Mouse (Mus musculus): ENCODE data around the gene Klhl12. TPM values are rescaled to one million over a fixed set of nuclear protein-coding genes. Genes with fewer than 3 reads are reported as not detected.

The Klhl12 gene
- polyA plus RNA-seq, 1 experiment from 2014 or later, result 7.2 TPM

DNA sequence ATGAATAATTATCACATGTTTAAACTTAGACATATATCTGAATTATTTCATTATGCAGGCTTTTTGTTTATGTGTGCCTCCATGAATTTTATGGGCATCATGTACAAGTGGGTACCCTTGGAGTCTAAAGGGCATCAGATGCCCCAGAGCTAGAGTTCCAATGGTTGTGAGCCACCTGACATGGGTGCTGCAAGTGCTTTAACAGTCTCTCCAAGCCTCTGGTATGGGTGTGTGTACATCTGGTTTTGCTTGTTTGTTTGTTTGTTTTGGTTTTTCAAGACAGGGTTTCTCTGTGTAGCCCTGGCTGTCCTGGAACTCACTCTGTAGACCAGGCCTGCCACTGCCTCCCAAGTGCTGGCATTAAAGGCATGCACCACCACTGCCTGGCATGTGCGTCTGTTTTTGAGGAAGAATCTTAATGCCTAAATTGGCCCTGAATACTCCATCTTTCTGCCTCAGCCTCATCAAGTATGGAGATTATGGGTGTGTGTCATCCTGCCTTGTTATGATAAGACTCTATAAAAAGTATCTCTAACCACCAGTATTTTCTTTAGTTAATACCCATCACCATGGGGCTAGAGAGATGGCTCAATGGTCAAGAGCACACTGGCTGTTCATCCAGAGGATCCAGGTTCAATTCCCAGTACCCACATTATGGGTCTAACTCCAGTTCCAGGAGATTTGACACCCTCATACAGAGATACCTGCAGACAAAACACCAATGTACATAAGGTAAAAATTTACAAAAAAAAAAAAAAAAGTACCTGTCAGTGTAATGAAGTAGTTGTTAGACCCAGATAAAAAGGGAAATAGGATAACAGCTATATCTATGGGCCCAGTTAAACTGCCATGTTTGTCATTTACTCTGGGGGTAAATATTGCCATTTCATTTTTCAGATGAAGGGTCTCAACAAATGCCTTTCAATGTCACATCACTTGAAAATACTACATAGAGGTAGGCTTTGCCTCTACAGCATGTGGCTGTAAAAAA, 5.3 kb downstream of the Klhl12 start:
- 100% methylated on average over 1 of the region's 1 CpGs for WGBS
- Histone ChIP-seq H3K4me1 (replicated peaks; ENCODE audit: control insufficient read depth, insufficient read depth, low read length) (no peaks in the 10 kb centered on the region), H3K27ac (ENCODE audit: low read depth, low read length) (no peak overlapping the region), H3K27me3 (replicated peaks; ENCODE audit: control insufficient read depth, insufficient read depth, low read length) (no peaks in the 10 kb centered on the region), H3K9ac (ENCODE audit: low read depth, low read length) (no peak overlapping the region), H3K36me3 (ENCODE audit: control insufficient read depth, insufficient read depth) (peaks cover 22% of the 10 kb centered on the region), H3K4me3 (ENCODE audit: low read depth, low read length) (no peak overlapping the region), H3K9me3 (ENCODE audit: control insufficient read depth) (no peaks in the 10 kb centered on the region), H3K4me2 (replicated peaks; ENCODE audit: low read depth) (no peak overlapping the region)
- ATAC-seq, result no peak
- TF ChIP-seq CTCF (IDR thresholded peaks at IDR 0.05; ENCODE audit: low read depth), result no peak

DNA sequence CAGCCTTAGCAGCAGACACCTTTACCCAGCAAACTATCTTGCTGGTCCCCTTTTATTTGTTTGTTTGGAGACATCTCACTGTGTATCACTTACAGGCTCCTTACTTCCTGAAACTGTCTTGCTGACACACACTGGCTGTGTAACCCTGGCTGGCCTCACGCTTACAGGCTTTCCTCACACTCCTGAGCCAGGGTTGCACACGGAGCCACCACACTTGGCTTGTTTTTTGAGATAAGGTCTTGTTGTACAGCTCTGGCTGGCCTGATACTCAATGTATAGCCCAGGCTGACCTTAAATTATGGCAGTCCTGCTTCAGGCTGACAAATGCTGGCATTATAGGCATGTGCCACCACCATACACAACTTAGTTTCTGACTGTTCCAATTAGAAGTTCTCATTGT, 29.3 kb downstream of the Klhl12 start:
- 90% methylated on average over 2 of the region's 2 CpGs for WGBS
- Histone ChIP-seq H3K9me3 (ENCODE audit: control insufficient read depth) (no peaks in the 10 kb centered on the region), H3K9ac (ENCODE audit: low read depth, low read length) (no peak overlapping the region), H3K36me3 (ENCODE audit: control insufficient read depth, insufficient read depth) (peaks cover 40% of the 10 kb centered on the region), H3K4me3 (ENCODE audit: low read depth, low read length) (no peak overlapping the region), H3K4me2 (replicated peaks; ENCODE audit: low read depth) (no peak overlapping the region), H3K4me1 (replicated peaks; ENCODE audit: control insufficient read depth, insufficient read depth, low read length) (no peaks in the 10 kb centered on the region), H3K27me3 (replicated peaks; ENCODE audit: control insufficient read depth, insufficient read depth, low read length) (no peaks in the 10 kb centered on the region), H3K27ac (ENCODE audit: low read depth, low read length) (no peak overlapping the region)
- no peak for ATAC-seq
- no peak for TF ChIP-seq CTCF (IDR thresholded peaks at IDR 0.05; ENCODE audit: low read depth)

DNA sequence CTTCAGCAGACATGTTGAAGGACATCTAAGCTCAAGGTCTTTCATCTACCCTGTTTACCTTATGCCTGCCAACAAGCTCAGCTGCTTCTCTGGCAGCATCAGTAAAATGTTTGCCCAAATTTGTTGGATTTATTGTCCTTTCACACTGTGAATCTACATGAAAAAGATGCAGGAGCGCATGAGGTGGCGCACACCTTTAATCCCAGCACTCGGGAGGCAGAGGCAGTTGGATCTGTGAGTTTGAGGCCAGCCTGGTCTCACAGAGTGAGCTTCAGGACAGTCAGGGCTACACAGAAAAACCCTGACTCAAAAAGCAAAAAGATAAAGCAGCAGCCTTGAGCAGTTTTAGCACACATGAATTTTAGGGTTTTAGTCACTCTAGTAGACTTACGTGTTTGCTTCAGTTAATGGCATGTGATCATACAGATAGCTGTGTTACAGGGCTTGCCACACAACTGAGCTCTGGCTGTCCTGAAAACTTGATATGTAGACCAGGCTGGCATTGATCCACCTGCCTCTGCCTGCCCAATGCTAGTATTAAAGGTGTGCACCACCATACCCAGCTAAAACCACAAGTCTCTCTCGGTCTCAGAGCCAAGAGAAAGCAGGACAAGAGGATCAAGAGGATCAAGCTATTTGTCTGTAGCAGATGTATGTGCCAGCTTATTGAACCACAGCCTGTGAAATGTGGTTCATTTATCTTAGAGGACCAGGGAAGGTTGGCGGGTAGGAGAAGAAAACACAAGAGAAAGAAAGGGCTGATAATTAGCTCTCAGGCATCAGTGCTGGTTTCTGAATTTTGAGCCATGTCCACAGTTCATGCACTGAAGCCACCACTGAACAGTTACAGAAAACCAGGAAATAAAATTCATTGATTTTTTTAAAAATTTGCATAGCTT, 35.8 kb downstream of the Klhl12 start:
- Histone ChIP-seq H3K9me3 (ENCODE audit: control insufficient read depth) (no peaks in the 10 kb centered on the region), H3K27ac (ENCODE audit: low read depth, low read length) (no peak overlapping the region), H3K27me3 (replicated peaks; ENCODE audit: control insufficient read depth, insufficient read depth, low read length) (no peaks in the 10 kb centered on the region), H3K36me3 (ENCODE audit: control insufficient read depth, insufficient read depth) (peaks cover 31% of the 10 kb centered on the region), H3K4me2 (replicated peaks; ENCODE audit: low read depth) (no peak overlapping the region), H3K9ac (ENCODE audit: low read depth, low read length) (no peak overlapping the region), H3K4me1 (replicated peaks; ENCODE audit: control insufficient read depth, insufficient read depth, low read length) (no peaks in the 10 kb centered on the region), H3K4me3 (ENCODE audit: low read depth, low read length) (no peak overlapping the region)
- no peak for TF ChIP-seq CTCF (IDR thresholded peaks at IDR 0.05; ENCODE audit: low read depth)
- 97% methylated on average over 6 of the region's 6 CpGs for WGBS
- ATAC-seq, result no peak

DNA sequence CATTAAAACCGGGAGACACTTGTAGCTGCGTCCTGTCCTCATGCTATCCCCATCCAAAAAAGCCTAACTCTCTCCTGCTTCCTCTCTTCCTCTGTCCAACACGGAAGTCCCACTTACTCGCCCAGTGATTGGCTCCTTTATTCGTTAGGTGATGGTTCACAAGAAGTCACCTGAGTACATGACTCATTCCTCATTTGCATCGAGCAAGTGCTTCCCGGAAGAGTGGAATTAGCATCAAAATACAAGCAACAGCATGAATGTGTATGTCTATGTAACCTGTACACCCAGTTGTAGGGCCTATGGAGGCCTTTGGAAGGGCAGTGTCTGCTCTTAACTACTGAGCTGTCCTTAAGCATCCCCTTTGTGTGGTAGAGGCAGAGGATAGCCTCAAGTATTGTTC, 36.9 kb downstream of the Klhl12 start:
- Histone ChIP-seq H3K9me3 (ENCODE audit: control insufficient read depth) (no peaks in the 10 kb centered on the region), H3K4me2 (replicated peaks; ENCODE audit: low read depth) (no peak overlapping the region), H3K27ac (ENCODE audit: low read depth, low read length) (no peak overlapping the region), H3K4me1 (replicated peaks; ENCODE audit: control insufficient read depth, insufficient read depth, low read length) (no peaks in the 10 kb centered on the region), H3K4me3 (ENCODE audit: low read depth, low read length) (no peak overlapping the region), H3K36me3 (ENCODE audit: control insufficient read depth, insufficient read depth) (peaks cover 27% of the 10 kb centered on the region), H3K27me3 (replicated peaks; ENCODE audit: control insufficient read depth, insufficient read depth, low read length) (no peaks in the 10 kb centered on the region), H3K9ac (ENCODE audit: low read depth, low read length) (no peak overlapping the region)
- no peak for TF ChIP-seq CTCF (IDR thresholded peaks at IDR 0.05; ENCODE audit: low read depth)
- 80% methylated on average over 7 of the region's 7 CpGs for WGBS
- no peak for ATAC-seq

DNA sequence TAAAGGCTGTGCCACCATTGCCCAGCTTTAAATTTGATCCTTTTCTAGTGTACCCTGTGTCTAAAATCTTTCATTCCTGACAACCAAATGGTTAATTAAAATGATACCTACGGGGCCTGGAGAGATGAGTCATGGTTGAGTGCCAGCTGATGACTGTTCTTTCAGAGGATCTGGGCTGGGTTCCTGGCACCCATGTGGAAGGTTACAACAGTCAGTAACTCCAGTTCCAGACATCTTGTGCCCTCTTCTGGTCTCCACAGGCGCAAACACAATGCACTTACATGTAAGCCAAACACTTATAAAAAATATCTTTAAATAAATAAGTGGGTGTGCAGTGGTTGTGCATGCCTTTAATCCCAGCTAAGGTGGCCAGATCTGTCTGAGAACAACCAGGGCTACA, 38.2 kb downstream of the Klhl12 start:
- no peak for ATAC-seq
- peak; percentile 33 for TF ChIP-seq CTCF (IDR thresholded peaks at IDR 0.05; ENCODE audit: low read depth)
- H3K4me2 ChIP-seq (replicated peaks; ENCODE audit: low read depth), result peak overlapping the region; percentile 72; the same call in 1 of the 2 replicates
- H3K27ac ChIP-seq (ENCODE audit: low read depth, low read length), result no peak overlapping the region
- H3K36me3 ChIP-seq (ENCODE audit: control insufficient read depth, insufficient read depth), result peaks cover 25% of the 10 kb centered on the region
- H3K9ac ChIP-seq (ENCODE audit: low read depth, low read length), result no peak overlapping the region
- H3K4me3 ChIP-seq (ENCODE audit: low read depth, low read length), result no peak overlapping the region
- no peaks in the 10 kb centered on the region for H3K4me1 ChIP-seq (replicated peaks; ENCODE audit: control insufficient read depth, insufficient read depth, low read length)
- 69% methylated on average over 2 of the region's 2 CpGs for WGBS
- no peaks in the 10 kb centered on the region for H3K27me3 ChIP-seq (replicated peaks; ENCODE audit: control insufficient read depth, insufficient read depth, low read length)
- H3K9me3 ChIP-seq (ENCODE audit: control insufficient read depth), result no peaks in the 10 kb centered on the region

DNA sequence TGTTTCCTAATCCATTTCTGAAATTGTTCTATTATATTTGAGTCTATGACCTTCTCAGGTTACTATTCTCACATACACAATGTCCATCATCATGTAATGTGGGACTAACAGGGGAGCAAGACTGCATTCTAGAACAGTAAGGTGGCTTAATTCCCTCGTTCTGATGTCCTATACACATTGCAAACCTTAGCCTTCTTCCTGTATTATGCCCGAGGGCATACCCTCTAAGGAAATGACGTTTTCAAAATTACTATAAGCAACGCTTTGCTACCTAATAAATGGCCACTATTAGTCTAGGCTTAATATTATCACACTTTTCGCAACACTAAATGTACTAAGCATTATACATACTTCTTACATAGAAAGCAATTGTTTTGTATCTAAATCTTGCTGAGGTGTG, 38.6 kb downstream of the Klhl12 start:
- H3K4me3 ChIP-seq (ENCODE audit: low read depth, low read length), result peak overlapping the region; percentile 86
- no peaks in the 10 kb centered on the region for H3K27me3 ChIP-seq (replicated peaks; ENCODE audit: control insufficient read depth, insufficient read depth, low read length)
- WGBS, result 21% methylated on average over 5 of the region's 5 CpGs
- no peak overlapping the region for H3K9ac ChIP-seq (ENCODE audit: low read depth, low read length)
- peak overlapping the region; percentile 72 for H3K4me2 ChIP-seq (replicated peaks; ENCODE audit: low read depth)
- H3K36me3 ChIP-seq (ENCODE audit: control insufficient read depth, insufficient read depth), result peaks cover 20% of the 10 kb centered on the region
- H3K9me3 ChIP-seq (ENCODE audit: control insufficient read depth), result no peaks in the 10 kb centered on the region
- no peaks in the 10 kb centered on the region for H3K4me1 ChIP-seq (replicated peaks; ENCODE audit: control insufficient read depth, insufficient read depth, low read length)
- H3K27ac ChIP-seq (ENCODE audit: low read depth, low read length), result peak overlapping the region; percentile 88
- no peak for TF ChIP-seq CTCF (IDR thresholded peaks at IDR 0.05; ENCODE audit: low read depth)
- ATAC-seq, result no peak

Measured in intestine, postnatal 0 days (tissue).